Mouse (Mus musculus) bone marrow, adult 2 months (tissue): Measurements from ENCODE around the gene Xiap.

Experiments
- CTCF ChIP-seq: fragments of 200-500 bp; IDR thresholded peaks from 2 replicates; pipeline ENCODE4 v1.5.1; 2011; ENCODE audit warnings: low read length, control low read depth; ENCODE audit not compliant: control insufficient read depth, insufficient read depth
- POLR2A ChIP-seq: fragments of 200-500 bp; IDR thresholded peaks from 2 replicates; pipeline ENCODE4 v1.6.1; 2011; ENCODE audit warnings: low read depth, mild to moderate bottlenecking, control low read depth, low read length, borderline replicate concordance; ENCODE audit not compliant: control insufficient read depth

DNA sequence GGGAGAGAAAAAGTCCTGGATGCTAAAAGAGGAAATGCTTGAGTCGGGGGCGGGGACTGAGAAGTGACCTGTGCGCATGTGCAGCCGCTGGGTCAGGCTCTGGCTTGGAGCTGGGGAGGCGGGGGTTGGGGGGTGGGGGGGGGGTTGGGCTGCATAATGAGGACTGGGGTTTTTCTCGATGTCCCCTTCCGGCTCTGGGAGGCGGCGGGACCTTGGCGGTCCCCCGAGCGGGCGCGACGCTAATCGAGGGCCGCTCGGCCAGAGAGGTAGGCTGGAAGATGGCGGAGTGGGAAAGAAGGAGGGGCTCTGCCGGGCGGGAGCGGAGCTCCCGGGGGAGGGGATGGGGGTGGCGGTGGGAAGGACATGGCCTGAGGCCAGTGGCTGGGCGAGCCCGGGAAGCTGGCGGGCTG, 8.3 kb downstream of the Xiap start:
- no peak for TF ChIP-seq CTCF
- TF ChIP-seq POLR2A = peak; percentile 47; the same call in 1 of the 2 replicates
